Mouse (Mus musculus) liver, postnatal 0 days (tissue): ENCODE measurements at regions not wholly inside any gene's neighbourhood (a gene's known extent, or its start where the extent isn't known, plus 50 kb on each side); places are given as distances from the start of the nearest gene placed in this dataset.

Experiments used
- CTCF ChIP-seq: sonication (generic); IDR thresholded peaks from 2 replicates; pipeline ENCODE4 v1.5.1; 2016; ENCODE audit warnings: antibody characterized with exemption, low read depth
- EP300 ChIP-seq: IDR thresholded peaks from 2 replicates; pipeline ENCODE4 v1.6.1; 2016; ENCODE audit warnings: antibody characterized with exemption, low read depth, mild to moderate bottlenecking

GRCm38 (mm10) chr4:106042456-106042855 is 252.8 kb downstream of the Gm12728 start:
- TF ChIP-seq EP300 (no peak), CTCF (no peak)
